Mouse (Mus musculus) bone marrow, adult 2 months (tissue): ENCODE data around the gene Cnga1.

Source experiments
- CTCF ChIP-seq: fragments of 200-500 bp; IDR thresholded peaks from 2 replicates; pipeline ENCODE4 v1.5.1; 2011; ENCODE audit warnings: low read length, control low read depth; ENCODE audit not compliant: control insufficient read depth, insufficient read depth
- POLR2A ChIP-seq: fragments of 200-500 bp; IDR thresholded peaks from 2 replicates; pipeline ENCODE4 v1.6.1; 2011; ENCODE audit warnings: low read depth, mild to moderate bottlenecking, control low read depth, low read length, borderline replicate concordance; ENCODE audit not compliant: control insufficient read depth

- TF ChIP-seq CTCF: no peak
- no peak for TF ChIP-seq POLR2A
Measured at GRCm38 (mm10) chr5:72666428-72666827, 22.4 kb upstream of the Cnga1 start.
